Mouse (Mus musculus) lung, adult 2 months (tissue): Measurements from ENCODE around the gene Pofut2.

ENCODE experiments used
- CTCF ChIP-seq: fragments of 200-500 bp; IDR thresholded peaks from 2 replicates; pipeline ENCODE4 v1.5.1; 2011; ENCODE audit warnings: mild to moderate bottlenecking, low read length, control low read depth; ENCODE audit not compliant: insufficient read depth
- POLR2A ChIP-seq: fragments of 200-500 bp; IDR thresholded peaks from 2 replicates; pipeline ENCODE4 v1.6.1; 2011; ENCODE audit warnings: low read depth, mild to moderate bottlenecking, control low read depth, low read length, borderline replicate concordance; ENCODE audit errors: extremely low read depth

DNA sequence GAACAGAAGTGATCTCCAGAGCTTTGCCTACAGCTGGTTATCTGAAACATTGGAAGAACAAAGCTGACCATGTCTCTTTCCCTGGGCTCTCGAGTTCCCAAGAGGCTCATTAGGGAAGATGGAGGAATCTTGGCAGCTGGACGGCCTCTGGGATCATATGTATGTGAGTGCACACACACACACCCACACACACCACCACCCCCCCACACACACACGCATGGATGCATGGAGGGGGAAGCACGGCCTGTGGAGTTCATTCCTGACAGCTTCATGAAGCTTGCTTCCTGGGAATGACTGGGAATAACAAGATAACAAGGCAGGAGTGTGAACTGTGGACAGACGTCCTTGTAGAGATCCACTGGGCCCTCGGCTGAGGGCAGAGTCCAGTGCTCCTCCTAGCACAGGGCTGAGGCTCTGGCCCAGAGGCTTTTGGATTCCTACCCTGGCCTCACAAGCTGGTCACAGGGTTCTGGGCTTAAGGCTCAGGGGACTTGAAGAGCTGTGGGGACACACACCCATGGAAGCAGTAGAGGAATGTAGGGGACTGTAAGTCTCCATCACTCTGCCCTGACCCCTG is 41.8 kb upstream of the Pofut2 start:
- no peak for TF ChIP-seq CTCF
- no peak for TF ChIP-seq POLR2A
